Mouse (Mus musculus): Measurements from ENCODE around the gene Ttc28. TPM values are rescaled to one million over a fixed set of nuclear protein-coding genes. Genes with fewer than 3 reads are reported as not detected.
A peak's percentile ranks its signal among the peaks of the same experiment; 100 is the strongest.

The Ttc28 gene
- polyA plus RNA-seq, 1 experiment from 2014 or later = 5.8 TPM

DNA sequence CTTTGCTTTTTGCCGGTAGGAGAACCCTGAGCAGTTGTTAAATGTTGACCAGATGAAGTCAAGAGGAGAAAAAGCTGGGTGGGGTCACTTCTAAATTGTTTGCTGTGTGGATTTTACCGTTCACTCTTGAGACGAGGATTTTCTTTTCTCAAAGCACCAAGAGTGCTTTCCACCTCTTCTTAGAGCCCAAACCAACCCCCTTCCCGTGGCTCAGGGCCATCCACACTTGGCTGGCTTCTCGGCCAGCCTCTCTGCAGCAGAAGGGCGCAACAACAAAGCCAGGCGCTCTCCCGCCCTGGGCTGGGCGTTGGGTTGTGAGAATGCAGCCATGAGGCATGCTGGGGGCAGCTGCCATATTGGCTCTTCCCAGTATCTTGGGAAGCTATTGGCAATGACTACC lies 170.5 kb downstream of the Ttc28 start:
- no peak overlapping the region for H3K9ac ChIP-seq (ENCODE audit: low read length)
- H3K4me2 ChIP-seq (ENCODE audit: low read depth, low read length) = no peak overlapping the region
- 74% methylated on average over 9 of the region's 9 CpGs for WGBS
- no peak for ATAC-seq (replicated peaks; ENCODE audit: extremely low read depth, insufficient read depth, low FRiP score)
- peaks cover 17% of the 10 kb centered on the region for H3K4me1 ChIP-seq (ENCODE audit: control insufficient read depth, insufficient read depth, low read length)
- H3K36me3 ChIP-seq (ENCODE audit: control insufficient read depth, insufficient read depth) = no peaks in the 10 kb centered on the region
- no peak overlapping the region for H3K27ac ChIP-seq (ENCODE audit: low read length)
- H3K9me3 ChIP-seq (replicated peaks; ENCODE audit: control insufficient read depth, low read length) = no peaks in the 10 kb centered on the region
- no peak overlapping the region for H3K4me3 ChIP-seq (ENCODE audit: low read length)
- H3K27me3 ChIP-seq (ENCODE audit: control insufficient read depth, insufficient read depth, low read length) = peaks cover 7% of the 10 kb centered on the region

DNA sequence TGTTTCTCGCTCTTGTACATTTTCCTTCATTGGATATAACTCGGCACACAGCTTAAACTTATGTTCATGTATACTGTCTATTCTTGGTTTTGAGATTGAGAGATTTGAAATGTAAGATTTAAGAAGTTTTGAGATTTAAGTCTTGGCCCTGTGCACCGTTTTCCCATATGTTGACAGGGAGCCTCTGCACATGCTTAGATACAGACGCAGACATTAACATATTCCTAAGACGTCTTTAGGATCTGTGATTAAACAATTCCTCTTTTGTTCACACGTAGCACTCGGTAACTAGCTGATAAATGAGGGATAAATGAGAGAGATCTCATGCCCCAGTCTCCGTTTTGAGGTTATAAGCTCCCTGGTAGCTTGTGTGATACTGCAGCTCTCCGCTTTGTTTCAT lies 174.8 kb downstream of the Ttc28 start:
- H3K4me1 ChIP-seq (ENCODE audit: control insufficient read depth, insufficient read depth, low read length) = peaks cover 27% of the 10 kb centered on the region
- no peaks in the 10 kb centered on the region for H3K36me3 ChIP-seq (ENCODE audit: control insufficient read depth, insufficient read depth)
- H3K9ac ChIP-seq (ENCODE audit: low read length) = no peak overlapping the region
- no peaks in the 10 kb centered on the region for H3K9me3 ChIP-seq (replicated peaks; ENCODE audit: control insufficient read depth, low read length)
- no peak for ATAC-seq (replicated peaks; ENCODE audit: extremely low read depth, insufficient read depth, low FRiP score)
- H3K4me3 ChIP-seq (ENCODE audit: low read length) = no peak overlapping the region
- H3K27ac ChIP-seq (ENCODE audit: low read length) = no peak overlapping the region
- H3K4me2 ChIP-seq (ENCODE audit: low read depth, low read length) = no peak overlapping the region
- 63% methylated on average over 9 of the region's 9 CpGs for WGBS
- peaks cover 21% of the 10 kb centered on the region for H3K27me3 ChIP-seq (ENCODE audit: control insufficient read depth, insufficient read depth, low read length)

DNA sequence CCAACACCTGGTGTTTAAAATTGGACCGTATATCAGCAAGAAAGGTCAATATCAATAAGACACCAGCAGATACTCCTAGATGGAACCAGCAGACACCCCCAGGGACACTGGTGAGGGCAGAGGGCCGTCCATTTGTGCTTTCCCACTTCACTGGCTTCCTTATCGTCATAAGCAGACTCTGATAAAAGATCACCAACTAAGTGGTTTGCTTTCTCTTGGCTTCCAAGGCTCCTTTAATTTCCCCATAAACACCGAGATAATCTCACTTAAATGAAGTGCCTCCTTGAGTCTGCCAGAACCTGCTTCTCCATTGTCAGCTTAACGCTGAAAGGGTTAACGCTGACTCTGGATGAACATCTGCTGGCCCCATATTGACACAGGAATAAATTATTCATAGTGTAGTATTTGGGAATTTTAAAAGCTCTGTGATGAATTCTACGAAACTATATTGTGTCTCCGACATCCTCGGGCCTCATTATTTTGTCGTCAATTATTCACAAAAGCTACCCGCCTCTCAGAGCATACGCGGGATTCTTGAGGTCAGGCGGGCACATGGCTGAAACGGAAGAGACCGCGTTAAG lies 175.3 kb downstream of the Ttc28 start:
- no peak overlapping the region for H3K9ac ChIP-seq (ENCODE audit: low read length)
- H3K36me3 ChIP-seq (ENCODE audit: control insufficient read depth, insufficient read depth) = no peaks in the 10 kb centered on the region
- WGBS = 58% methylated on average over 17 of the region's 17 CpGs
- no peak for ATAC-seq (replicated peaks; ENCODE audit: extremely low read depth, insufficient read depth, low FRiP score)
- H3K4me2 ChIP-seq (ENCODE audit: low read depth, low read length) = no peak overlapping the region
- H3K27me3 ChIP-seq (ENCODE audit: control insufficient read depth, insufficient read depth, low read length) = peaks cover 25% of the 10 kb centered on the region
- H3K4me3 ChIP-seq (ENCODE audit: low read length) = no peak overlapping the region
- H3K27ac ChIP-seq (ENCODE audit: low read length) = no peak overlapping the region
- peaks cover 29% of the 10 kb centered on the region for H3K4me1 ChIP-seq (ENCODE audit: control insufficient read depth, insufficient read depth, low read length)
- no peaks in the 10 kb centered on the region for H3K9me3 ChIP-seq (replicated peaks; ENCODE audit: control insufficient read depth, low read length)

DNA sequence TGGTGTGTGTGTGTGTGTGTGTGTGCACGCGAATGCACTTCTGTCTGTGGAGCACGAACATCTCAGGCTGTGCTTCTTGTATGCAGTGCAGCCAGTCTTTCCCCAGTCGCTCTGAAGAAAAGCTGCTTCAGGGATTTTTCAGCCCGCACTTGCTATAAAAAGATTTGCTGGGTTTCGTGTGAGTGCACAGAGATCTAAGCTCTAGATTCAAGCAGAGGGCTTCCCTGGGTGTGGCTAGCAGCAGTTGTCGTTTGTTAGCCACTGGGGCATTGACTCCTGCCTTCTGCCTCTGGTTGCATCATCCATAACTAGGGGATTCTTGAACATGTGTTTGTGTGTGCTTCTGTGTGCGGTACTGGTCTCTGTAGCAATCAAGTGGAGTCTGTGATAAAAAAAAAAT lies 175.9 kb downstream of the Ttc28 start:
- Histone ChIP-seq H3K4me1 (ENCODE audit: control insufficient read depth, insufficient read depth, low read length) (peaks cover 29% of the 10 kb centered on the region), H3K27ac (ENCODE audit: low read length) (no peak overlapping the region), H3K4me2 (ENCODE audit: low read depth, low read length) (no peak overlapping the region), H3K9ac (ENCODE audit: low read length) (no peak overlapping the region), H3K4me3 (ENCODE audit: low read length) (no peak overlapping the region), H3K9me3 (replicated peaks; ENCODE audit: control insufficient read depth, low read length) (no peaks in the 10 kb centered on the region), H3K36me3 (ENCODE audit: control insufficient read depth, insufficient read depth) (no peaks in the 10 kb centered on the region), H3K27me3 (ENCODE audit: control insufficient read depth, insufficient read depth, low read length) (peaks cover 28% of the 10 kb centered on the region)
- no peak for ATAC-seq (replicated peaks; ENCODE audit: extremely low read depth, insufficient read depth, low FRiP score)
- whole genome bisulfite sequencing = 61% methylated on average over 8 of the region's 8 CpGs

DNA sequence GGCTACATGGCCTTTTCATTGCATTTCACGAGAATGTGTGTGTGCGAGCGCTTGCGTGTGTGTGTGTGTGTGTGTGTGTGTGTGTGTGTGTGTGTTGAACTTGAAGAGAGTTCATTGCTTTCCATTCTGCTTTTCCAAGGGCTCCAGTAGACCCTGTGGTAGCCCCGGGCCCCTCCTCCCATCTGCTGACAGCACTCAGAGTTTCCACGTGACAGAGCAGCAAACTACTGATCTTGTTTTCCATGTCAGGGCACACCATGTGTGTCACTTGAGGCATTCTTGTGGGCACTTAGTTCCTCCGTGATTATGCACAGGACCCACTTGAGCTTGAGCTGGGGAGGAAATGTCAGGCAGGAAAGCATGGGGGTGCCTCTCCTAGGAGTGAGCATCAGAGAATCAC lies 177.5 kb downstream of the Ttc28 start:
- ATAC-seq (replicated peaks; ENCODE audit: extremely low read depth, insufficient read depth, low FRiP score) = peak; percentile 72

DNA sequence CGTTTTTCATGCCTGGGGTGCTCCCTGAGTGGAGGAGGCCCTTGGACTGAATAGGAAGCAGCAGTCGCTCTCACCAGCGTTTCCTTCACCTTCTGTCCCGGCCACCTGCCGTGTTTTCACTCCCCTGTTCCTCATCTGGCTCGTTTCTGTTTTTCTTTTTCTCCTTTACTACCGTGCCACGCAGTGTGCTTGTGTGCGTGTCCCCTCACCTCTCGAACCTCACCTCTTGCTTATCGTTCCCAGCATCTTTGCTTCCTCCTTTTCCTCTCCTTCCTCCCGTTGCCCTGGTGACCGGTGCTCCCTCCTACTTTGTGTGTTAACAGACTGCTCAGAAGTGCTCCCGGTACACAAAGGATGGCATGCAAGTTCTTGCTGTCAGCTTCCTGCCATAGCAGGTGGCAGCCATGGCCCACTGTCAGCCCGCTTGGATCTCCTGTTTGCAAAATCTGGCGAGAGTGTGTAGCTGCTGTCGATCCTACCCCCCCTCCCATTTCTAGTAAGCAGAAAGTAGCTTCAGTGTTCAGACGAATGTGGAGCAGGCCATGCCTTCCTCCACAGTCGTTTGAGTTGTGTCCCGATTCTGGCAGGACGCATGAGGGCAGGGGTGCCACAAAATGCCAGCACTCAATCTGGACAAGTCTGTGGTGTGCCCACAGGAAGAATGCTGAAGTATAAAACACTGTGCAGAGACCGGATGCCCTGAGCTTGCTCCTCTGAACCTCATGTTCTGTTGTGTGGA lies 179.0 kb downstream of the Ttc28 start:
- no peaks in the 10 kb centered on the region for H3K36me3 ChIP-seq (ENCODE audit: control insufficient read depth, insufficient read depth)
- peaks cover 25% of the 10 kb centered on the region for H3K27me3 ChIP-seq (ENCODE audit: control insufficient read depth, insufficient read depth, low read length)
- no peaks in the 10 kb centered on the region for H3K9me3 ChIP-seq (replicated peaks; ENCODE audit: control insufficient read depth, low read length)
- H3K4me3 ChIP-seq (ENCODE audit: low read length) = no peak overlapping the region
- H3K4me1 ChIP-seq (ENCODE audit: control insufficient read depth, insufficient read depth, low read length) = peaks cover 27% of the 10 kb centered on the region
- no peak overlapping the region for H3K4me2 ChIP-seq (ENCODE audit: low read depth, low read length)
- 63% methylated on average over 22 of the region's 22 CpGs for WGBS
- ATAC-seq (replicated peaks; ENCODE audit: extremely low read depth, insufficient read depth, low FRiP score) = no peak
- H3K9ac ChIP-seq (ENCODE audit: low read length) = no peak overlapping the region
- H3K27ac ChIP-seq (ENCODE audit: low read length) = no peak overlapping the region

More for the DNA sequence above, 177.5 kb downstream of the Ttc28 start:
- Histone ChIP-seq H3K27me3 (ENCODE audit: control insufficient read depth, insufficient read depth, low read length) (peaks cover 30% of the 10 kb centered on the region), H3K4me1 (ENCODE audit: control insufficient read depth, insufficient read depth, low read length) (peaks cover 29% of the 10 kb centered on the region), H3K4me3 (ENCODE audit: low read length) (no peak overlapping the region), H3K9me3 (replicated peaks; ENCODE audit: control insufficient read depth, low read length) (no peaks in the 10 kb centered on the region), H3K4me2 (ENCODE audit: low read depth, low read length) (no peak overlapping the region), H3K9ac (ENCODE audit: low read length) (no peak overlapping the region), H3K27ac (ENCODE audit: low read length) (no peak overlapping the region), H3K36me3 (ENCODE audit: control insufficient read depth, insufficient read depth) (no peaks in the 10 kb centered on the region)
- 59% methylated on average over 7 of the region's 7 CpGs for WGBS

DNA sequence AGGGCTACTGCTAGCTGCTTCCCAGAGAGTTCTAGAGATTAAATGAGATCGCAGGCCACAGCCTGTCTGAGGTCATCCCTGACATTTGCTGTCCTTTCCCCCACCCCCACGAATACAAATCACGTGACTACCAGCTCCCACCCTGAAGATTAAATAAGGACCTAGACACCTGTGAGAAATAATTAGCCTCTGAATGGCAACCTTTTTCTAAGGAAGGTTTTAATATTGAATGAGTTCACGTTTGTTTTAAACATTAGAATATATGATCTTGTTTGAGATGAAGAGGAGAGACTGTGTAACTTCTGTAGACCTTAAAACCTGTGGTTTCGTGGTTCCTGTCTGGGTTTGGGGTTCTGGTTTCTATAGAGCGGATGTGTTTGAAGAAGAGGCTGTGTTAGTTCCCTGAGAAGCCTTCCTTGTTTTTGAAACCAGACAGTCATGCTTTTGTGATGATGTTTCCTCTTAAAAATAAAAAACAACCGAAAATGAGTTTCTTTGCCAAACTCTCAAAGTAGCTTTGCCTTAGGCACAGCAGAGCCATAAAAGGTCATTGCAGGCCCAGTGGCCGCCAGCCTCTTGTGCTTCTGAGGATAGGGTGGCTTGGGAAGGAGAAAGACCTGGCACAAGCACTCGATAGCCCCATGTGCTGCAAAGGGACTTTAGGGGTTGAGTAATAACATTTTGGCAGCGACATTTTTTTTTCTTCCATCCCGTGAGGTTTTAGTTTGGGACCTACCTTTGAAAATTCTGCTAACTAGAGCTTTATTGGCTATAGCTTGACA lies 179.7 kb downstream of the Ttc28 start:
- no peaks in the 10 kb centered on the region for H3K9me3 ChIP-seq (replicated peaks; ENCODE audit: control insufficient read depth, low read length)
- peaks cover 23% of the 10 kb centered on the region for H3K4me1 ChIP-seq (ENCODE audit: control insufficient read depth, insufficient read depth, low read length)
- ATAC-seq (replicated peaks; ENCODE audit: extremely low read depth, insufficient read depth, low FRiP score) = no peak
- WGBS = 65% methylated on average over 11 of the region's 11 CpGs
- no peak overlapping the region for H3K9ac ChIP-seq (ENCODE audit: low read length)
- no peak overlapping the region for H3K4me2 ChIP-seq (ENCODE audit: low read depth, low read length)
- no peak overlapping the region for H3K4me3 ChIP-seq (ENCODE audit: low read length)
- no peaks in the 10 kb centered on the region for H3K36me3 ChIP-seq (ENCODE audit: control insufficient read depth, insufficient read depth)
- peaks cover 23% of the 10 kb centered on the region for H3K27me3 ChIP-seq (ENCODE audit: control insufficient read depth, insufficient read depth, low read length)
- no peak overlapping the region for H3K27ac ChIP-seq (ENCODE audit: low read length)

DNA sequence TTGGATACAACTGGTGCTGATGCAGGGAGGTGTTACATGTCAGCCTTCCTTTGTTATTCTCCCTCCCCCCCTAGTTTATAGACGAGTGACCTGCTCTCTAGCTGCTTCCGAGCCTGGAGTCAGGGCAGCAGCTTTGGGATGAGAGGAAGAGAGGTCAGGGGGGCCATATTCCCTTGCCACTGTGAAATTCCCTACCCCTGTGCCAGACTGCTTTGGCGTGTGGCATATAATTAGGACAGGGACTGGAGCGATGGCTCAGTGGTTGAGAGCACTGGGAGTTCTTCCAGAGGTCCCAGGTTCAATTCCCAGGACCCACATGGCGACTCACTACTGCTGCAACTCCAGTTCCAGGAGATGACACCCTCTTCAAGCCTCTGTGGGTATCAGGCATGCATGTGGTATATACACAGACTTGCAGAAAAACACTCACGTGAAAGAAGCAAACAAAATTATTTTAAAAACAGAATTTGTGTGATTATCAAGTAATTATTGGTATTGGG lies 180.7 kb downstream of the Ttc28 start:
- peaks cover 17% of the 10 kb centered on the region for H3K4me1 ChIP-seq (ENCODE audit: control insufficient read depth, insufficient read depth, low read length)
- no peak overlapping the region for H3K4me3 ChIP-seq (ENCODE audit: low read length)
- no peak for ATAC-seq (replicated peaks; ENCODE audit: extremely low read depth, insufficient read depth, low FRiP score)
- H3K27ac ChIP-seq (ENCODE audit: low read length) = no peak overlapping the region
- peaks cover 23% of the 10 kb centered on the region for H3K27me3 ChIP-seq (ENCODE audit: control insufficient read depth, insufficient read depth, low read length)
- 84% methylated on average over 6 of the region's 6 CpGs for WGBS
- H3K4me2 ChIP-seq (ENCODE audit: low read depth, low read length) = no peak overlapping the region
- H3K36me3 ChIP-seq (ENCODE audit: control insufficient read depth, insufficient read depth) = no peaks in the 10 kb centered on the region
- no peak overlapping the region for H3K9ac ChIP-seq (ENCODE audit: low read length)
- no peaks in the 10 kb centered on the region for H3K9me3 ChIP-seq (replicated peaks; ENCODE audit: control insufficient read depth, low read length)

DNA sequence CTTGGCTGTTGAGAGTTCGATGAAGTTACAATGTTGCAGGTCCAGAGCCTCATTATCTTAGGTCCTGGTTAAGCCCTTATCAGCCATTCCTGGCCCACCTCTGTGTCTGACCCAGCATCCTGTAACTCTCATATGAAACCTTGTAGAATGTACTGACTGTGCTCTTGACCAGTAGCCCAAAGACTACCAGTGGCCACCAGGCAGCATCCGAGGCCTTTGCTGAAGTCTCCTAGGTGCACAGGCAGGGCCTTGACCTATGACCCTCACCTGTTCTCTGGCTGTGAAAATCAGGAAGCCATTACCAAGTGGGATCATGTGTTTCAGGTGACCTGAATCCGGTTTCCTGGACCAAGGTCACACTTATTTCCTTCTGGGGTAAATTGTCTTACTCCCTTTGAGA lies 183.6 kb downstream of the Ttc28 start:
- H3K9ac ChIP-seq (ENCODE audit: low read length) = no peak overlapping the region
- H3K9me3 ChIP-seq (replicated peaks; ENCODE audit: control insufficient read depth, low read length) = no peaks in the 10 kb centered on the region
- WGBS = 88% methylated on average over 3 of the region's 3 CpGs
- peaks cover 20% of the 10 kb centered on the region for H3K27me3 ChIP-seq (ENCODE audit: control insufficient read depth, insufficient read depth, low read length)
- peaks cover 8% of the 10 kb centered on the region for H3K4me1 ChIP-seq (ENCODE audit: control insufficient read depth, insufficient read depth, low read length)
- H3K27ac ChIP-seq (ENCODE audit: low read length) = no peak overlapping the region
- no peaks in the 10 kb centered on the region for H3K36me3 ChIP-seq (ENCODE audit: control insufficient read depth, insufficient read depth)
- H3K4me3 ChIP-seq (ENCODE audit: low read length) = no peak overlapping the region
- no peak for ATAC-seq (replicated peaks; ENCODE audit: extremely low read depth, insufficient read depth, low FRiP score)
- no peak overlapping the region for H3K4me2 ChIP-seq (ENCODE audit: low read depth, low read length)
